Mouse (Mus musculus): Measurements from ENCODE around the gene Cmah. TPM values are rescaled to one million over a fixed set of nuclear protein-coding genes. Genes with fewer than 3 reads are reported as not detected.

Gene Cmah
- total RNA-seq, 1 experiment from 2014 or later, result 7.4 TPM

- DNase-seq, result no peak
Observed at GRCm38 (mm10) chr13:24483691-24484090, 156.5 kb downstream of the Cmah start.

GRCm38 (mm10) chr13:24484811-24485210 is 157.6 kb downstream of the Cmah start:
- DNase-seq, result no peak

GRCm38 (mm10) chr13:24485964-24486363 is 158.8 kb downstream of the Cmah start:
- no peak for DNase-seq

- DNase-seq, result no peak
Observed at GRCm38 (mm10) chr13:24486403-24486802, 159.2 kb downstream of the Cmah start.

GRCm38 (mm10) chr13:24487061-24487460 is 159.9 kb downstream of the Cmah start:
- DNase-seq, result no peak

- no peak for DNase-seq
Observed at GRCm38 (mm10) chr13:24487546-24487945, 160.3 kb downstream of the Cmah start.

- no peak for DNase-seq
Observed at GRCm38 (mm10) chr13:24488526-24489070, 161.4 kb downstream of the Cmah start.

GRCm38 (mm10) chr13:24489515-24489914 is 162.3 kb downstream of the Cmah start:
- DNase-seq, result no peak

- no peak for DNase-seq
Observed at GRCm38 (mm10) chr13:24490041-24490440, 162.8 kb downstream of the Cmah start.

- DNase-seq, result no peak
Observed at GRCm38 (mm10) chr13:24491101-24491500, 163.9 kb downstream of the Cmah start.

GRCm38 (mm10) chr13:24493784-24494183 is 166.6 kb downstream of the Cmah start:
- no peak for DNase-seq

- no peak for DNase-seq
Observed at GRCm38 (mm10) chr13:24496353-24496752, 169.1 kb downstream of the Cmah start.

GRCm38 (mm10) chr13:24497001-24497400 is 169.8 kb downstream of the Cmah start:
- DNase-seq, result no peak

GRCm38 (mm10) chr13:24498342-24498741 is 171.1 kb downstream of the Cmah start:
- no peak for DNase-seq

GRCm38 (mm10) chr13:24499505-24499904 is 172.3 kb downstream of the Cmah start:
- DNase-seq, result peak; percentile 36

- DNase-seq, result no peak
Observed at GRCm38 (mm10) chr13:24501179-24501905, 174.1 kb downstream of the Cmah start.

GRCm38 (mm10) chr13:24501919-24502318 is 174.7 kb downstream of the Cmah start:
- no peak for DNase-seq

GRCm38 (mm10) chr13:24505812-24506211 is 178.6 kb downstream of the Cmah start:
- DNase-seq, result no peak

GRCm38 (mm10) chr13:24507156-24507555 is 180.0 kb downstream of the Cmah start:
- DNase-seq, result no peak

- DNase-seq, result no peak
Observed at GRCm38 (mm10) chr13:24508917-24509316, 181.7 kb downstream of the Cmah start.

- DNase-seq, result no peak
Observed at GRCm38 (mm10) chr13:24511367-24511766, 184.2 kb downstream of the Cmah start.

GRCm38 (mm10) chr13:24511932-24512520 is 184.8 kb downstream of the Cmah start:
- no peak for DNase-seq

- no peak for DNase-seq
Observed at GRCm38 (mm10) chr13:24513717-24514116, 186.5 kb downstream of the Cmah start.
